Mouse (Mus musculus) embryonic facial prominence, embryonic 11.5 days (tissue): ENCODE results near the gene Cpm. TPM values are rescaled to one million over a fixed set of nuclear protein-coding genes. Genes with fewer than 3 reads are reported as not detected.
A peak's percentile ranks its signal among the peaks of the same experiment; 100 is the strongest.
"Not testable (repeated sequence)": the region's sequence is repeated elsewhere in the genome, so short reads cannot be mapped to it uniquely, and the experiment has no call there.

Source experiments
- ATAC-seq: fragments of 200-750 bp; cut with Nextera tagmentation; replicated peaks from 2 replicates; pipeline ENCODE4 v1.8.0; 2017; ENCODE audit warnings: low read depth; ENCODE audit not compliant: insufficient number of reproducible peaks, low FRiP score, low TSS enrichment
- DNase-seq: peaks from one replicate; pipeline ENCODE4 v3.0.0-alpha.2; 2015; ENCODE audit warnings: low spot score
- H3K27ac ChIP-seq: fragments of 300-500 bp; sonication (generic); replicated peaks from 2 replicates; pipeline ENCODE4 v1.5.1; 2014; ENCODE audit warnings: mild to moderate bottlenecking, low read depth, low read length, control low read depth
- H3K27me3 ChIP-seq: fragments of 300-500 bp; sonication (generic); 2 replicates; pipeline ENCODE4 v1.6.1; 2014; ENCODE audit warnings: mild to moderate bottlenecking, low read length, moderate library complexity, mixed read lengths; ENCODE audit not compliant: control insufficient read depth, insufficient read depth
- H3K36me3 ChIP-seq: fragments of 300-500 bp; sonication (generic); replicated peaks from 2 replicates; pipeline ENCODE4 v1.6.1; 2014; ENCODE audit warnings: low read depth, mild to moderate bottlenecking, low read length, moderate library complexity, mixed read lengths; ENCODE audit not compliant: control insufficient read depth, insufficient read depth
- H3K4me1 ChIP-seq: fragments of 300-500 bp; sonication (generic); 2 replicates; pipeline ENCODE4 v1.6.1; 2014; ENCODE audit warnings: low read length, mixed read lengths; ENCODE audit not compliant: control insufficient read depth, insufficient read depth
- H3K4me2 ChIP-seq: fragments of 300-500 bp; sonication (generic); 2 replicates; pipeline ENCODE4 v1.6.1; 2014; ENCODE audit warnings: low read depth, mild to moderate bottlenecking, control low read depth, low read length, moderate library complexity
- H3K4me3 ChIP-seq: fragments of 300-500 bp; sonication (generic); 2 replicates; pipeline ENCODE4 v1.5.1; 2014; ENCODE audit warnings: low read depth, low read length, control low read depth
- H3K9ac ChIP-seq: fragments of 300-500 bp; sonication (generic); replicated peaks from 2 replicates; pipeline ENCODE4 v1.6.1; 2014; ENCODE audit warnings: mild to moderate bottlenecking, control low read depth, low read length
- H3K9me3 ChIP-seq: fragments of 300-500 bp; sonication (generic); replicated peaks from 2 replicates; pipeline ENCODE4 v1.6.1; 2016; ENCODE audit warnings: mild to moderate bottlenecking, low read length, inconsistent platforms, mixed read lengths; ENCODE audit not compliant: control insufficient read depth
- WGBS: fragments of 180-500 bp; shearing (Covaris S2); extraction: QIAGEN DNeasy Blood & Tissue Kit; methylation state at CpG from one replicate; pipeline ENCODE4 v1.1.7; 2014; 5-methylcytosine and 5-hydroxymethylcytosine counted together
- polyA plus RNA-seq: library from polyadenylated mRNA; unstranded; fragments of >200 nt; fragmentation: Nextera tagmentation; extraction: Ambion mirVana; gene quantifications from 2 replicates; pipeline ENCODE4 v1.2.1, GENCODE M21; 2014

The Cpm gene
- polyA plus RNA-seq, 1 experiment from 2014 or later = 10.9 TPM

GRCm38 (mm10) chr10:117712191-117712754 is 83.0 kb downstream of the Cpm start:
- Histone ChIP-seq H3K4me3 (no peak overlapping the region), H3K4me2 (no peak overlapping the region), H3K9me3 (no peaks in the 10 kb centered on the region), H3K27me3 (no peaks in the 10 kb centered on the region), H3K36me3 (no peaks in the 10 kb centered on the region), H3K4me1 (no peaks in the 10 kb centered on the region), H3K27ac (no peak overlapping the region), H3K9ac (no peak overlapping the region)
- WGBS = 86% methylated on average over 9 of the region's 9 CpGs
- no peak for ATAC-seq
- no peak for DNase-seq

GRCm38 (mm10) chr10:117712871-117713270 is 83.6 kb downstream of the Cpm start:
- H3K27me3 ChIP-seq = no peaks in the 10 kb centered on the region
- H3K4me3 ChIP-seq = no peak overlapping the region
- H3K27ac ChIP-seq = no peak overlapping the region
- no peaks in the 10 kb centered on the region; the same call in 1 of the 2 replicates for H3K4me1 ChIP-seq
- 89% methylated on average over 9 of the region's 9 CpGs for WGBS
- ATAC-seq (no peak), DNase-seq (no peak)
- no peak overlapping the region for H3K4me2 ChIP-seq
- H3K9ac ChIP-seq = no peak overlapping the region
- no peaks in the 10 kb centered on the region for H3K36me3 ChIP-seq
- H3K9me3 ChIP-seq = no peaks in the 10 kb centered on the region

GRCm38 (mm10) chr10:117713466-117713865 is 84.2 kb downstream of the Cpm start:
- Histone ChIP-seq H3K9ac (no peak overlapping the region), H3K27ac (no peak overlapping the region), H3K9me3 (no peaks in the 10 kb centered on the region), H3K4me3 (no peak overlapping the region), H3K27me3 (no peaks in the 10 kb centered on the region), H3K4me1 (no peaks in the 10 kb centered on the region; the same call in 1 of the 2 replicates), H3K36me3 (no peaks in the 10 kb centered on the region), H3K4me2 (no peak overlapping the region)
- WGBS = 95% methylated on average over 8 of the region's 8 CpGs
- ATAC-seq = no peak
- no peak for DNase-seq

- Histone ChIP-seq H3K4me3 (no peak overlapping the region), H3K27ac (no peak overlapping the region), H3K9ac (no peak overlapping the region), H3K36me3 (no peaks in the 10 kb centered on the region), H3K9me3 (no peaks in the 10 kb centered on the region), H3K27me3 (no peaks in the 10 kb centered on the region), H3K4me1 (no peaks in the 10 kb centered on the region; the same call in 1 of the 2 replicates), H3K4me2 (no peak overlapping the region)
- no peak for DNase-seq
- ATAC-seq = no peak
- WGBS = 90% methylated on average over 3 of the region's 3 CpGs
These were observed 84.8 kb downstream of the Cpm start for GRCm38 (mm10) chr10:117714048-117714545.

GRCm38 (mm10) chr10:117714928-117715500 is 85.7 kb downstream of the Cpm start:
- Histone ChIP-seq H3K27ac (no peak overlapping the region), H3K9me3 (no peaks in the 10 kb centered on the region), H3K4me2 (no peak overlapping the region), H3K36me3 (no peaks in the 10 kb centered on the region), H3K4me3 (no peak overlapping the region), H3K27me3 (no peaks in the 10 kb centered on the region), H3K9ac (no peak overlapping the region), H3K4me1 (no peaks in the 10 kb centered on the region; the same call in 1 of the 2 replicates)
- ATAC-seq (no peak), DNase-seq (no peak)
- WGBS = 72% methylated on average over 4 of the region's 4 CpGs

GRCm38 (mm10) chr10:117715654-117716053 is 86.4 kb downstream of the Cpm start:
- H3K27ac ChIP-seq, H3K9ac ChIP-seq, H3K4me3 ChIP-seq, H3K27me3 ChIP-seq, H3K4me1 ChIP-seq, ATAC-seq, H3K4me2 ChIP-seq, DNase-seq, H3K36me3 ChIP-seq, H3K9me3 ChIP-seq: not testable (repeated sequence)
- 88% methylated on average over 1 of the region's 1 CpGs for WGBS

- Histone ChIP-seq H3K4me2 (no peak overlapping the region), H3K4me1 (no peaks in the 10 kb centered on the region; the same call in 1 of the 2 replicates), H3K27ac (no peak overlapping the region), H3K36me3 (no peaks in the 10 kb centered on the region), H3K4me3 (no peak overlapping the region), H3K9me3 (no peaks in the 10 kb centered on the region), H3K9ac (no peak overlapping the region), H3K27me3 (no peaks in the 10 kb centered on the region)
- DNase-seq = no peak
- WGBS = 95% methylated on average over 3 of the region's 3 CpGs
- ATAC-seq = no peak
These were observed 87.4 kb downstream of the Cpm start for GRCm38 (mm10) chr10:117716686-117717085.

- Histone ChIP-seq H3K4me3 (no peak overlapping the region), H3K27me3 (no peaks in the 10 kb centered on the region), H3K27ac (no peak overlapping the region), H3K9me3 (no peaks in the 10 kb centered on the region), H3K4me2 (no peak overlapping the region), H3K4me1 (no peaks in the 10 kb centered on the region; the same call in 1 of the 2 replicates), H3K36me3 (no peaks in the 10 kb centered on the region), H3K9ac (no peak overlapping the region)
- ATAC-seq (no peak), DNase-seq (peak; percentile 42)
- 5% methylated on average over 4 of the region's 4 CpGs for WGBS
These were observed 88.3 kb downstream of the Cpm start for GRCm38 (mm10) chr10:117717583-117717982.
